Mouse (Mus musculus) brain, adult 10 weeks (tissue): ENCODE results near the gene Ints6. TPM values are rescaled to one million over a fixed set of nuclear protein-coding genes. Genes with fewer than 3 reads are reported as not detected.

ENCODE experiments used
- polyA plus RNA-seq: library from polyadenylated mRNA; stranded (reverse); fragments of 350-450 nt; fragmentation: Illumina TruSeq; extraction: RNeasy Lipid Tissue Mini Kit (QIAGEN cat#74804); gene quantifications from one replicate; pipeline ENCODE4 v1.2.3, GENCODE M21; 2015; ENCODE audit warnings: low read depth, low replicate concordance

The Ints6 gene
- polyA plus RNA-seq, result 13.6 TPM

DNA sequence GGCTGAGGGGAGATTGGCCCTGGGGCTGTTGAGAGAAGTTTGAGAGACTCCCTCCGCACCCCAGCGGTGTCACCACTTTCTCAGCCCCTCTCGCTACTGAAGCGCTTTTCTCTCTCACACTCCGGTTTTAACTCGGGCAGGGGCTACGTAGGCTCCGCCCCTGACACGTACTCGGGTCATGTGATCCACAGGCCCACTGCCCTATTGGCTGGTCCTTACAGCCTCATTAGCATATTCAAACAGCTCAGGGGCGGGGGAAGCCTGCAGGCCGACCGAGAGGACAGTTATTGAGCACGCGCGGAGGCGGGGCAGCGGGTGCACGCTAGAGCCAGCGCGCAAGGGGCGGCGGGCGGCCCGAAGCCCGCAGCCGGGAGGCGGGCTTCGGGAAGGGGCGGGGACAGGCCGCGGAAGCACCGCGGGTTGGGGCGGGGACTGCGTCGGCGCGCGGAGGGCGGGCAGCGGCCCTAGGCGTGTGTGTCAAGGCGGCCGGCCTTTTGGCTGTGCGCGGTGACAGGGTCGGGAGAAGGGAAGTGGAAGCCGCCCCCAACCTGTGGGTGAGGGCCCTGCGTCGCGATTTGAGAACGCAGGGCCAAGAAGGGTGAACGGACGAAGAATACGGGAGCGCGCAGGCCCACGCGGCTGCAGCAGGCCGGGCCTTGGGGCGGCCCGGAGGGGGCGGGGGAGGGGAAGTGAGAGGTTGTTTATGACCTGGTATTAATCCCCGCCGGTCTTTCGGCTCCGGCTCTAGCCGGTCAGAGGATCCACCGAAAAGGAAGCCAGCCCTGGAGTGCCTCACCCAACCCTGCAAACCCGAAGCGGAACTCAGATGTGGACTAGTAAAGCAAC is at the start of gene Ints6:
TSS of gene Ints6 (minus strand) at position 134 of the 846 bp plus-strand sequence.

GRCm38 (mm10) chr14:62663367-62663766 is 97.6 kb downstream of the Ints6 start, which contains the start of gene Serpine3:
Gene Serpine3, plus strand, starts transcription at chr14:62663667.

Other genes starting within 250 kb of the Ints6 start
- gene Fam124a, start 205.4 kb downstream of the Ints6 start, polyA plus RNA-seq, result 19.2 TPM
- gene Gm4131, start 194.2 kb downstream of the Ints6 start, polyA plus RNA-seq, result not detected
- gene Serpine3, start 97.5 kb downstream of the Ints6 start, polyA plus RNA-seq, result not detected
- 11.2 TPM for gene Wdfy2, start 76.5 kb upstream of the Ints6 start, polyA plus RNA-seq
- not detected for gene Defb48, start 223.3 kb upstream of the Ints6 start, polyA plus RNA-seq
- gene Defb47, start 236.9 kb upstream of the Ints6 start, polyA plus RNA-seq, result not detected